In the genomic region with DNA sequence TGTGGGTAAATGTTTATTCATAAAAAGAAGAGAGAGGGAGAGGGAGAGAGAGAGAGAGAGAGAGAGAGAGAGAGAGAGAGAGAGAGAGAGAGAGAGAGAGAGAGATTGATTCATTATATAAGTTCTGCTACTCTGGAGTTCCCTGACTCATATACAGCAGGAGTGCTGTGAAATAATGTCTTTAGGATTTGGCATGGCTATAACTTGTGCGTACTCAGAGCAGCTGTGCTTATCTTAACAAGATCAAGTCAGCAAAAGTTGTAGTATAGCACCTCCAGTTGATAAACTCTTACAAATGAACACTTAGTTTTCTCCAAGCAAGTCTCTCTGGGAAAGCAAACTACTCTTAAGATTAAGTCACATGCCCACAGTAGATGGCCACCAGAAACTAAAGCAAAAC, we compare ENCODE assay signal across 25 mouse cellular contexts.
"Had no signal": no experiment of that assay in that cellular context is flagged by ENCODE, and none has a peak within 500 bp of the region (broad histone marks: within the 10 kb centered on the region; RNA-seq: fewer than 3 reads in every experiment).

No protein-coding gene starts in this region.

- H3K9me3 ChIP-seq: heart, embryonic 10.5 days; heart, embryonic 12.5 days; hindbrain, embryonic 10.5 days; hindbrain, embryonic 12.5 days; intestine, embryonic 15.5 days; limb, embryonic 10.5 days; limb, embryonic 12.5 days; liver, embryonic 13.5 days; liver, embryonic 15.5 days had no signal

- H3K27me3 ChIP-seq: heart, embryonic 12.5 days; hindbrain, embryonic 12.5 days; intestine, embryonic 15.5 days; limb, embryonic 12.5 days; liver, embryonic 13.5 days; liver, embryonic 15.5 days had no signal

- H3K9ac ChIP-seq: heart, embryonic 12.5 days; hindbrain, embryonic 12.5 days; hindbrain, embryonic 14.5 days; intestine, embryonic 15.5 days; limb, embryonic 12.5 days; liver, embryonic 13.5 days; liver, embryonic 15.5 days had no signal

- DNase-seq: gastrocnemius, postnatal 14 days; heart, adult 18-20 months; heart, postnatal 10 days; heart, postnatal 4 days; kidney, adult 18-20 months; kidney, adult 8-10 months; kidney, postnatal 10 days; kidney, postnatal 25 days; kidney, postnatal 4 days; liver; liver, embryonic 13.5 days had no signal

- H3K4me3 ChIP-seq: heart, embryonic 10.5 days; heart, embryonic 12.5 days; hindbrain, embryonic 10.5 days; hindbrain, embryonic 12.5 days; intestine, embryonic 15.5 days; layer of hippocampus, adult 2 months; limb, embryonic 10.5 days; limb, embryonic 12.5 days; liver, embryonic 13.5 days; liver, embryonic 15.5 days had no signal

- H3K4me2 ChIP-seq: heart, embryonic 12.5 days; hindbrain, embryonic 12.5 days; hindbrain, embryonic 14.5 days; intestine, embryonic 15.5 days; limb, embryonic 12.5 days; liver, embryonic 11.5 days; liver, embryonic 13.5 days; liver, embryonic 15.5 days had no signal

- H3K27ac ChIP-seq: heart, embryonic 10.5 days; hindbrain, embryonic 10.5 days; hindbrain, embryonic 12.5 days; hindbrain, embryonic 14.5 days; intestine, embryonic 15.5 days; layer of hippocampus, adult 2 months; limb, embryonic 10.5 days; limb, embryonic 12.5 days; liver, embryonic 13.5 days; liver, embryonic 15.5 days had no signal

- H3K4me1 ChIP-seq: heart, embryonic 10.5 days; heart, embryonic 12.5 days; hindbrain, embryonic 10.5 days; hindbrain, embryonic 12.5 days; intestine, embryonic 15.5 days; limb, embryonic 10.5 days; limb, embryonic 12.5 days; liver, embryonic 13.5 days; liver, embryonic 15.5 days had no signal

- H3K36me3 ChIP-seq: heart, embryonic 10.5 days; heart, embryonic 12.5 days; hindbrain, embryonic 10.5 days; hindbrain, embryonic 12.5 days; intestine, embryonic 15.5 days; limb, embryonic 10.5 days; limb, embryonic 12.5 days; liver, embryonic 13.5 days; liver, embryonic 15.5 days had no signal

- ATAC-seq: hindbrain, embryonic 16.5 days; inflammation-experienced regulatory T-cells, adult 6 months; intestine, embryonic 15.5 days; intestine, postnatal 0 days had no signal
